18 mouse cellular contexts compared by ENCODE assay signal in genomic region chr5:75663768-75664167, GRCm38 (mm10).
DNase-seq lines count a peak whose midpoint lies in the region; ATAC-seq and TF ChIP-seq lines count a peak whose summit lies in the region.
"Had no signal": no experiment of that assay in that cellular context is flagged by ENCODE, and none has a peak within 500 bp of the region (broad histone marks: within the 10 kb centered on the region; RNA-seq: fewer than 3 reads in every experiment).

No protein-coding gene starts in this region.

- H3K4me3 ChIP-seq in heart, adult 2 months: no peak overlapping the region
- no peak overlapping the region for H3K4me3 ChIP-seq in midbrain, embryonic 11.5 days (ENCODE audit: low read depth, low read length)
- no peak overlapping the region for H3K4me3 ChIP-seq in midbrain, embryonic 13.5 days (replicated peaks)

- TF ChIP-seq POLR2A in heart, adult 2 months (IDR thresholded peaks at IDR 0.05; ENCODE audit: insufficient read depth, low read depth, low read length): no peak

- TF ChIP-seq CTCF in heart, adult 2 months (IDR thresholded peaks at IDR 0.05): no peak

- no peaks in the 10 kb centered on the region for H3K79me2 ChIP-seq in heart, adult 2 months (replicated peaks; ENCODE audit: control insufficient read depth, insufficient read depth, low read length)

- H3K4me1 ChIP-seq in heart, adult 2 months (ENCODE audit: control insufficient read depth, insufficient read depth, low read length): no peaks in the 10 kb centered on the region
- H3K4me1 ChIP-seq in midbrain, embryonic 11.5 days (ENCODE audit: control insufficient read depth, insufficient read depth, low read length): peaks cover 2% of the 10 kb centered on the region; the same call in 1 of the 2 replicates
- H3K4me1 ChIP-seq in midbrain, embryonic 13.5 days (replicated peaks): no peaks in the 10 kb centered on the region; the same call in 1 of the 2 replicates

- H3K27me3 ChIP-seq in heart, adult 2 months (ENCODE audit: control insufficient read depth, insufficient read depth, low read length): no peaks in the 10 kb centered on the region
- H3K27me3 ChIP-seq in midbrain, embryonic 11.5 days (ENCODE audit: control insufficient read depth, insufficient read depth, low read length): no peaks in the 10 kb centered on the region
- H3K27me3 ChIP-seq in midbrain, embryonic 13.5 days: no peaks in the 10 kb centered on the region
- H3K27me3 ChIP-seq: CH12.LX had no signal

- H3K9ac ChIP-seq in heart, adult 2 months (ENCODE audit: low read depth, low read length): no peak overlapping the region
- H3K9ac ChIP-seq in midbrain, embryonic 11.5 days (ENCODE audit: low read length): no peak overlapping the region
- H3K9ac ChIP-seq in midbrain, embryonic 13.5 days (replicated peaks): no peak overlapping the region

- peak; percentile 74 for DNase-seq in heart, adult 11 months
- no peak for DNase-seq in heart, adult 2 months
- peak; percentile 59 for DNase-seq in midbrain, embryonic 11.5 days (ENCODE audit: low spot score, missing footprints)
- DNase-seq: adrenal gland, adult 2 months; adrenal gland, adult 8-10 months; adrenal gland, postnatal 10 days; adrenal gland, postnatal 14 days; adrenal gland, postnatal 25 days; adrenal gland, postnatal 36 days; B cell, adult 2 months; cerebellum, adult 11 months; cerebellum, adult 11-12 months; cerebellum, adult 18-20 months had no signal

- H3K36me3 ChIP-seq in heart, adult 2 months (ENCODE audit: control insufficient read depth, insufficient read depth, low read length): no peaks in the 10 kb centered on the region
- no peaks in the 10 kb centered on the region for H3K36me3 ChIP-seq in midbrain, embryonic 11.5 days (ENCODE audit: control insufficient read depth, insufficient read depth, low read length)
- H3K36me3 ChIP-seq in midbrain, embryonic 13.5 days: no peaks in the 10 kb centered on the region

- WGBS in heart, adult 2 months: 86% methylated on average over 2 of the region's 2 CpGs
- WGBS in midbrain, embryonic 11.5 days: 82% methylated on average over 2 of the region's 2 CpGs
- WGBS in midbrain, embryonic 13.5 days: 90% methylated on average over 2 of the region's 2 CpGs

- TF ChIP-seq EP300 in heart, adult 2 months (IDR thresholded peaks at IDR 0.05; ENCODE audit: insufficient read depth, low read depth, low read length): no peak

- no peak for ATAC-seq in midbrain, embryonic 11.5 days (ENCODE audit: low FRiP score)
- no peak for ATAC-seq in midbrain, embryonic 13.5 days
- ATAC-seq: activated CD4-positive, CD25-positive, alpha-beta regulatory T cell, adult 4 months; CD4-positive, CD25-positive, alpha-beta regulatory T cell, adult 4 months; Patski had no signal

- H3K9me3 ChIP-seq in midbrain, embryonic 11.5 days (ENCODE audit: control insufficient read depth, low read length): no peaks in the 10 kb centered on the region
- H3K9me3 ChIP-seq in midbrain, embryonic 13.5 days: no peaks in the 10 kb centered on the region

- intact Hi-C loops in heart, adult 2 months (cut with DNase I): no loop called here

- H3K4me2 ChIP-seq in midbrain, embryonic 11.5 days: no peak overlapping the region
- no peak overlapping the region for H3K4me2 ChIP-seq in midbrain, embryonic 13.5 days (replicated peaks)

- no peak overlapping the region for H3K27ac ChIP-seq in heart, adult 2 months
- no peak overlapping the region for H3K27ac ChIP-seq in midbrain, embryonic 11.5 days (ENCODE audit: low read depth, low read length)
- no peak overlapping the region for H3K27ac ChIP-seq in midbrain, embryonic 13.5 days

Comparison
In these comparisons a context has a peak if more than half of its experiments do, and no peak if none do; other contexts are left out.
1. DNase-seq: peak in heart, adult 11 months (single experiment) and midbrain, embryonic 11.5 days (single experiment); none in heart, adult 2 months (0 of 2).